Mouse (Mus musculus) common myeloid progenitor, adult 5-6 weeks (primary cell): ENCODE data around the gene Selenbp1. TPM values are rescaled to one million over a fixed set of nuclear protein-coding genes. Genes with fewer than 3 reads are reported as not detected.
"Not testable (repeated sequence)": the region's sequence is repeated elsewhere in the genome, so short reads cannot be mapped to it uniquely, and the experiment has no call there.

Experiments
- ATAC-seq: replicated peaks from 2 replicates; pipeline ENCODE4 v1.8.0; 2016; ENCODE audit warnings: low read depth, mild to moderate bottlenecking, moderate TSS enrichment, inconsistent platforms; ENCODE audit not compliant: poor library complexity, severe bottlenecking
- total RNA-seq: library from RNA; stranded (forward); fragments of 200-1000, 187-1606 nt; gene quantifications from 2 replicates; pipeline ENCODE4 v1.2.3, GENCODE M21; 2017

The Selenbp1 gene
- total RNA-seq, 1 experiment from 2014 or later: 57.4 TPM

DNA sequence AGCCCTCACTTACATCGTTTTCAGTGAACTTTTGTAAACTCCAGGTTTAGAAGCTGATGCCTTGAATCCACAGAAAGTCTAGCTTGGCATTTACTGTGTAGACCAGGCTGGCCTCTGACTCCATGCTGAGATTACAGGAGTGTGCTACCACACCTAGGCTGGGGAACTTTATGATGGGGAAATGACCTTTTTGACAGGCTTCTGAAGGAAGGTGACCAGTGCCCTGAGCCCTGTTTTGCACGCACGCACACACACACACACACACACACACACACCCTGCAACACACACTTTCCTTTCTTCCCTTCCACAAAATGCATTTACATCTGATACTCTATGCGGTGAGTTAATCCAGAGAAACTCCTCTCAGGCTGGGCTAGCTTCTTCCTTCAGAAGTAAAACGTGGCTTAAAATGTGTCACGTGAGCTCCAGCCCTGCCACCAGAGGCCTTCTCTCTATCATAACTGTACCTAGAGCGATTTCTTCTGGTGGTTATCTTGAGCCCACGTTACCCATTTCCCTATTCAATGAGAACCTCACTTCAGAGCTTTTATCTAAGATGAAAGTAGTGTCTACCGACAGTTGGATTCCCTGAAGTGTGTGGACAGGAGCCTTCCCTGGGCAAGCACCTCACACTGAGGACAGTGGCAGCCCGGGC lies 1.3 kb upstream of the Selenbp1 start:
- ATAC-seq: 0 out of 2 replicates have a peak, but pooled peaks have one; percentile 9

DNA sequence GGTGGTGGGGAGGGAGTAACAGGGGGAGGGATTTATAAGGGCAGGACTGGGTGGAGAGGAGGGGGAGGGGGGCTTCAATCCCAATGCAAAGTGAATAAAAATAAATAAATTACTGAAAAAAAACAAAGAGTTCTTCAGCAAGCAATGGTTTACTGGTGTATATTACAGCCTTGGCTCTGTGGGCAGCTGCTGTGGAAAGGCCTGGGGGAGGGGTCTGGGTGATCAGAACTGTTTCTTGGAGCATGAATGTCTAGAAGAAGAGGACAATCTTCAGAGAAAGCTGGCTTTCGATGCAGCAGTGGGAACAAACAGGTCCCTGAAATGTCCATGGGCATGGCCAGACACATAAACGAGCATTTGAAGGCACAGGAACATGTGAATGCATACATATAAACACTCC lies 577 bp upstream of the Selenbp1 start:
- not testable (repeated sequence) for ATAC-seq

GRCm38 (mm10) chr3:94933604-94934003 lies 748 bp downstream of the Selenbp1 start:
- not testable (repeated sequence) for ATAC-seq

DNA sequence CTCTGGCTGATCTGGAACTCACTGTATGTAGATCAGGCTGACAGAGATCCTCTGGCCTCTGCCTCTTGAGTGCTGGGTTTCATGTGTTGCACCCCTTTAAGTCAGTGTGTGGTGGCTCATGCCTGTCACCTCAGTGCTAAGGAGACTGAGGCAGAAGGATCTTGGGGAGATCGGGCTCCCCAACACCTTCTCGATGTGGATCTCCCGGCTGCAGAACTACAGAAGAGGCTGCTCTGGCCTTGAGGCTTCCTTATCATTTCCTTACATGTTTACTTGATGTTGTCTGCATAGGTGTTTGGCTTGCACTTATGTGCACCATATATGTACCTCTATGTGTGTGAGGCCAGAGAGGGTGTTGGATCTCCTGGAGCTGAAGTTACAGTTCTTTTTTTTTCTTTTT lies 1.7 kb downstream of the Selenbp1 start:
- ATAC-seq: not testable (repeated sequence)

- not testable (repeated sequence) for ATAC-seq
Observed at GRCm38 (mm10) chr3:94935332-94935731, 2.5 kb downstream of the Selenbp1 start.

- not testable (repeated sequence) for ATAC-seq
Observed at GRCm38 (mm10) chr3:94936147-94936546, 3.3 kb downstream of the Selenbp1 start.

DNA sequence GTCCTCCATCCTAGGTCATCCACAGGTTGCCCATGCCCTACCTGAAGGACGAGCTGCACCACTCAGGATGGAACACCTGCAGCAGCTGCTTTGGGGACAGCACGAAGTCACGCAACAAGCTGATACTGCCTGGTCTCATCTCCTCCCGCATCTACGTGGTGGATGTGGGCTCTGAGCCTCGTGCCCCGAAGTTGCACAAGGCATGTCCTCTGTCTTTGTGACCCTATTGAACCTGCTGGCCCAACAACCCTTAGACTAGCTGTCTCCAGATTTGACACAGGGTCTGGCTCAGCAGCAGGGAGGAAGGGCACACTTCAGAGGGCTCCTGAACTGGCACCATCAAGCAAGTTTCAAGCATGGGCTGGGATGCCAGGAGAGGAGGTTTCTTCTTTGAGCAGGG lies 4.3 kb downstream of the Selenbp1 start:
- not testable (repeated sequence) for ATAC-seq

DNA sequence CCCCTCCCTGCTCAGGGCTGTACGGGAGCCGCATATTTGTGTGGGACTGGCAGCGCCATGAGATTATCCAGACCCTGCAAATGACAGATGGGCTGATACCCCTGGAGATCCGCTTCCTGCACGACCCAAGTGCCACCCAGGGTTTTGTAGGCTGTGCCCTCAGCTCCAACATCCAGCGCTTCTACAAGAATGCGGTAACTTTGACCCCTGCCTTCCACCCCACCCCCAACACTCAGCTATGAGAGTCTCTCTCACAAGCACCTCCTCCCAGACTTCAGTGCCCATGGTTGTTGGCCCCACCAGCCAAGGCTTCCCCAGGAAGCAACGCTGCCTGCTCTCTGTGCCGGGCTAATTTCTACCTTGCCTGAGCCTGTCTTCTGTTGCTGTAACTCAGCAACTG lies 7.2 kb downstream of the Selenbp1 start:
- ATAC-seq: not testable (repeated sequence)

DNA sequence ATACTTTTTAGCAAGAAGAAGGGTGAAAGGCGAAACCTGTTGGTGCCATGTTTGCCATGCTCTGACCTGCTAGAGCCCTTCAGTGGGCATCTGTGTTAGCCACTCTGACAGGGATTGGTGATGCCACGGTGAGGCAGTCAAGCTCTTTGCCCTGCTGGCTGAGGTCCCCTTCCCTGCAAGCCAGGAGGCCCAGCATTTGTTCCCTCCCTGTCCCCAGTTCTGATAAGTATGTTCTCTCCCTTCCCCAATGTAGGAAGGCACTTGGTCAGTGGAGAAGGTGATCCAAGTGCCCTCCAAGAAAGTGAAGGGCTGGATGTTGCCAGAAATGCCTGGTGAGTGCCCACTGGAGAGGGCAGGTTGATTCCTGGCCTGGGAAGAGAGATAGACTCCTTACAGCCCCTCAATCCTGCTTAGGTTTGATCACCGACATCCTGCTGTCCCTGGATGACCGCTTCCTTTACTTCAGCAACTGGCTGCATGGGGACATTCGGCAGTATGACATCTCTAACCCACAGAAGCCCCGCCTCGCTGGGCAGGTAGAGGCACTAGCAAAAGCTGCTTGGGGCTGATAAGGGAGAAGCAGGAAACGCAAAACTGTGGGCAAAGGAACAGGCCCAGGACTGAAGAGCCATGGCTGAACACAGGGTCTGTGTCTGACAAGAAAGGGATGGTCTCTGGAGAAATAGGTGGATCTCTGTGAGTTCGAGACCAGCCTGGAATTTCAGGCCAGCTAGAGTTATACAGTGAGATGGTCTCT lies 9.5 kb downstream of the Selenbp1 start:
- ATAC-seq: peak; percentile 84

GRCm38 (mm10) chr3:94943706-94944105 lies 10.8 kb downstream of the Selenbp1 start:
- ATAC-seq: peak; percentile 57

GRCm38 (mm10) chr3:94948066-94948614 lies 15.3 kb downstream of the Selenbp1 start:
- ATAC-seq: no peak

DNA sequence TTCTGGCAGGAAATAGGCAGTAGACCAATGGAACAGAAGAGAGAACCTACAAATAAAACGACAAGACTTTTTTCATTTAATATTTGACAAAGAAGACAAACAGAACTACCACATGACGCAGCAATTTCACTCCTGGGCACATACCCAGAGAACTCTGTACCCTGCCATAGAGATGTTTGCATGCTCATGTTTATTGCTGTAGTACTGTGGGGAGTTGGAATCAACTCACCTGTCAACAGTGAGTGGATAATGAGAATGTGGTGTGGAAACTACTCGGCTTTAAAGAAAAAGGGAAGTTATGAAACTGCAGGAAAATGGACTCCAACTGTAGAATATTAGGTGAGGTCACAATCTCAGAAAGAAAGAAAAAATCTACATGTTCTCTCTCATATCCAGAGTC lies 16.8 kb downstream of the Selenbp1 start:
- peak; percentile 17; the same call in 1 of the 2 replicates for ATAC-seq

DNA sequence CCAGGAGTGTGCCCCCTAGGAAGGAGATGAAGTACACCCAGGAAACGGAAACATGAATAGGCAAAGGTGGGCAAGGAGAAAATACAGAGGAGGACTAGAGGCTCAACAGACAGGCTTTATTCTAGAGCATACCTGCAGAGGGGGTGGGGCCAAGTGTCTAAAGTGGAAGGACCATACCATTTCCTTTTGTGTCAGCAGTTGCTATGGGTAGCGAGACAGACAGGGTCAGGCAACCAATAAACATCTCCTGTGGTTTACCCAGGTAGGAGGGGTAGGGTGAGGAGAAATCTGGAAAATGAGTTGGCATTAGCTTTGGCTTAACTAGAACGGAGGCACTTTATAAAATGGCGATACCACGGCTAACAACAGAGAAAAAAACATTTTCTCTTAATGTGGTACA lies 19.9 kb downstream of the Selenbp1 start:
- no peak for ATAC-seq

DNA sequence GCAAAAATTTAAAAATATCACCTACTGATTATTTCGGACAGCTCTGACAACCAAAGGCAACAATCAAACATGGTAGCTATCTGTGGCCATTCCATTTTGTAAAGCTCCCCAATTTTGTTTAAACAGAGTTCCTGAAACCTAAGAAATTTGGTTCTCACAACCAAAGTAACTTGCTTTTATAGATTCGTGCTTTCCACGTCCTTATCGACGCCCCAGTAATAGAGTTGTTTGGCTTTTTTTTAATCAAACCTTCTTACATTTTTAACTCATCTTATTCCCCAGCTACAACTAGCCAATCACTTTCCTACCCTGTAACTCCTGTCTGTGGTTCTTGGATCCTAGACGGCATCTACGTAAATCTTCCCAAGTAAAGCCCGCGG lies 20.5 kb downstream of the Selenbp1 start:
- ATAC-seq: peak; percentile 4; the same call in 1 of the 2 replicates

DNA sequence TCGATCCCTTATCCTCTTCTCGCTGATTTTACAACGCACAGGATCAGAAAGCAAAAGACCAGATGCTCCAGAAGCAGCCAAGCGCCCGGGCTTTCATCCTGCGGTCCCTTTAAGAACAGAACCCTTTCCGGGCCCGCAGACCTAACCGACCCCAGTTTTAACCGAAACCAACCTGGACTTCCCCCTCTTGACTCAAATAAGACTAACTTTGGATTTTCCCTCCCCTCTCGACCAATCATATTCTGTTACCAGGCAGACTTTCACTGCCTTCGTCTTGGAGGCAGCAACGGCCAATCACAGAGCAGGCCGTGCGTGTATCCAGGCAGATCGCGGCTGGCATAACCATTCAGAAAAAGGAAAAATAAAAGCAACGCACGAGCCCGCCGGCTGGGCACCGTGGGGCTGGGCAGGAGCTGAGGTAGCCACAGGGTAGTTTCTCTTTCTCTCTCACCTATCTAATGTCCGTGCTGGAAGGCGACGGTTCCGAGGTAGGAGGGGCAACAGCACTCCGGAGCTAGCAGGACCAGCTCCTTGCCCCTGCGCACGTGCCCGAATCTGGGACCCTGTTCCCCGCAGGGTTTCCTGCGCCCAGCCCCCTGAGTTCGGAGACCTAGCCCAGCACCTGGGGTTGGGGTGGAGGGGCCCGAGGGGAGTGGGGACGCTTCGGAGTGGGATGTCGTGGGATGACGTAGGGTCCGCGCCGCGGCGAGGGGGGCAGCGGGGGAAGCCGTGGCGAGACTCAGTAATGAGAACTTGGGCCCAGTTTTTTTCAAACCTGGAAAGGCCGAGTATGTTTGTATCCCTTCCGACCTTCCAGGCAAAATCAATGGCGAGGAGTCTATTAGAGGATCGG lies 21.1 kb downstream of the Selenbp1 start, which contains the start of gene Rfx5:
Gene Rfx5, plus strand, starts transcription at position 312 of the 853 bp plus-strand sequence.
- ATAC-seq: peak; percentile 93

DNA sequence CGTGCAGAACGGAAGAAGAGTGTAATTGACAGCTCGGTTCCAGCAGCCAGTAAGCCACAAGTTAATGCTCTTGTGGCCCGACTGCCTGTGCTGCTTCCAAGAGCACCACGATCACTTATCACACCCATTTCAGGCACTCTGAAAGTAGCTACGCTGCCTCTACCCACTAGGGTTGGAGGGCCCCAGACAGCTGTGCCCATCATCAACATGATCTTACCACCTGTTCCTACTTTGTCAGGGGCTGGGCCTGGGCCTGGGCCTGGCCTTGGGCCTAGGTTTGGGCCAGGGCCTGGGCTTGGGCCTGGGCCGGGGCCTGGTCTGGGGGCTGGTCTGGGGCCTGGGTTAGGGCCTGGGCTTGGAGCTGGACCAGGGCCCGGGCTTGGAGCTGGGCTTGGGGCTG lies 25.4 kb downstream of the Selenbp1 start:
- ATAC-seq: no peak

- ATAC-seq: no peak
Observed at GRCm38 (mm10) chr3:94959871-94960270, 27.0 kb downstream of the Selenbp1 start.

- no peak for ATAC-seq
Observed at GRCm38 (mm10) chr3:94960322-94960721, 27.5 kb downstream of the Selenbp1 start.

- ATAC-seq: no peak
Observed at GRCm38 (mm10) chr3:94964989-94965388, 32.1 kb downstream of the Selenbp1 start.

DNA sequence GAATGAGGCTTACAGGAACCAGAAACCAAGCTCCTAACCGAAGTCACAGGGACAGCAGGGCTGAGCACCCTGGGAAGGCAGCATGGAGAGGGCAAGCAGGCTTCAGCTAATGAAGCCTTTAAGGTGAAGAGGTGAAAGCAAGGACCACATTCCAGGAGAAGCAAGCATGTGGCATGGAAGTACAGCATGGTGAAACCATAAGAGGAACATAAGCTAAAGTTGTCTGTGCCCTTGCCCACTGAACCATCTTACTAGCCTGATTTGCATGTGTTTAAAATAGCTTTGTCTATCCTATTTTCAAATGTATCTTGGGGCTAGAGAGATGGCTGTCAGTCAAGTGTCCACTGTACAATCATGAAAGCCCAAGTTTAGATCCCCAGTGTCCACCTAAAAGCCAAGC lies 33.0 kb downstream of the Selenbp1 start:
- ATAC-seq: no peak
